Mouse (Mus musculus) liver, adult (tissue): ENCODE measurements at regions not wholly inside any gene's neighbourhood (a gene's known extent, or its start where the extent isn't known, plus 50 kb on each side); places are given as distances from the start of the nearest gene placed in this dataset.

Experiments used
- GATA4 ChIP-seq: IDR thresholded peaks from 2 replicates; pipeline ENCODE4 v1.6.1; 2014; ENCODE audit warnings: mild to moderate bottlenecking, low read length; ENCODE audit not compliant: insufficient replicate concordance

DNA sequence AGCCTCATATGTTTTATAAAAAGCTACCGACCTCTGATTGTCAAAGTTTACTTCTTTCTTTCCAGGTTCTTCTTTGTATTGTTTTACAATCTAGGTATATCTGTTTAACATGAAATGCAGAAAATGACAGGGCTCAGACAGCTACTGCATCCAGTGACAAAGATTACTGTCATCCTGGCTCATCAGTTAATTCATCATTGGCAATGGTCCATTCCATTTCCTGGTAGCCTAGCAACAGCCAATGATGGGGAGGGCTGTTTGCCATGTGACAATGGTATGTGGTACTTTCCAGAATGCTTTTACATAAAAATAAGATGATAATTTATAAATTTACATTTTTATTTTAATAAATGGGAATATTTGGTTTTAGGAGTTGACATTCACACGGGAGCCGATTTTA lies 630.9 kb downstream of the Bcl11a start:
- TF ChIP-seq GATA4: no peak

DNA sequence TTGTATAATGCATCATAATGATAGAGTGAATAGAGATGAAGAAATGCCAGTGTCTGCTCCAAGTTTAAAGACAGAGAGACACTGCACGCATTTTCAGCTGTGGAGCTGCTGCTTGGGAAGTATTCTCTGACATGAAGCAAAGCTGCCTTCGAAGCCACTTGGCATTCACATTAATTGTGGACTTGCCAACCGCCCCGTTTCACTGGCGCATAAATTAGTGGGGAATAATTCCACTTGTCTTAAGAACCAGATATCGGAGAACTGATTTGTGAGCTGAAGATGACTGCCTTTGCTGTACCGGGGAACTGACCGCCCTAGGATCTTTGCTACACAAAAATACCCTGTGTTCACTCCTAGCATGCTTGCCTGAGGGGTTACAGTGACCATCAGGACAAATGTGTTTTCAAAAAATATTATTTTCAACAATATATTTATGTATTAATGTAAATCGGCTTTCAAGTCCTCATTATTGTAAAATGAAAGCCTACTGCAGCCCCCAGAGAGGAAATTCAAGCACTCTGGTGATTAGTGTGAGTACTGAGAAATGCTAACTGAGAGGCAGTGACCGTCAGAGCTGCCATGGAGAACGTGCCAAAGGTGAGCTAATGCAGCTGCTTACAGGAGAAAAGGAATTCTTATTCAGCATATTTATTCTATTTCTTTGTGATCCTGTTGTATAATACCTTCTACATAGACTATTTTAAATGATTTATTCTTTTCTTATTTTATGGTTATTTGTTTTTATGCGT lies 638.9 kb downstream of the Bcl11a start:
- TF ChIP-seq GATA4: no peak

DNA sequence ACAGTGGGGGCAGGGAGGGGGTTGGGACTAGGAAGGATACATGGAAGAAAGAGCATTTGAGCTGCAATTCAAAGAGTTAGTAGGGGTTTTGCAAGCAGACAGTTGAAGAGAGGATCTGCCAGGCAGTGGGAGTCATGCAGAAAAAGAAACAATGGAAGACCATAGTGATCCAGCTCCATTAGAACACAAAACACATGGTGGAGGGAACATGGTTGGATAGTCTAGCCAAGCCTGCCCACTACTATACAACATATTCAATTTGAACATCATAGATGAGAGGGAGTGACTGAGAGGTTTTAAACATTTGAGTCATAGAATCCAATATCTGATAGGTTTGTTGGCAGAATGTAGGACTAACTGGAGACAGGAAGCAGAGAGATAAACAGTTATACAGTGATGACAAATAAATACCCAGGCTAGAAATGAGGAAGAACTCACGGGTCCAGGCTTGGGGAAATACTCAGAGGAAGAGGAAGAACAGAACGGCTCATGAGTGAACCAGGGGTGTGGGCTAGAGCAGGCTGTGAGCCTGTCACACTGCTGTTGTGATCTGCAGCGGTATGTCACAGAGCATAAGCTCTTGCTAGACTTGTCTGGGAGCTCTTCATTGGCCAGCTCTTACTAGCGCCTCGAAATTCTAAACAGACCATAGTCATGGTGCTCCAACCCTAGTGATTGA lies 646.5 kb downstream of the Bcl11a start:
- TF ChIP-seq GATA4: no peak

DNA sequence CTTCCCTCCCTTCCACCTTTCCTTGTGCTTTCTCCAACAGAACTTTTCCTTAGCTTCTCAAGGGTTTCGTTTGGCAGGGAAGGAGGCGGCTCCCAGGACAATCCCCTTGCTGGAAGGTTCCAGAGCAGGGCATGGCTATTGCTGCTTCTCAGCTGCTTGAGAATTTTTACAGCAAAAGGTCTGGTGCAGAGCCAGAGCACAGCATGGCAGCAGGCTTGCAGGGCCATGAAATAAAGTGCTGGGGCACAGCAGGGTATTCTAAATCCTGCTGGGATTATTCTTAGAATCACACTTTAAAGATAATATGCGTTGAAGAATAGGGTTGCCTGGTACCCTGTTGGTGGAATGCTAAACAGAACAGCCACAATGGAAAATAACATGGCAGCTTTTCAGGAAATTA lies 648.5 kb downstream of the Bcl11a start:
- no peak for TF ChIP-seq GATA4

DNA sequence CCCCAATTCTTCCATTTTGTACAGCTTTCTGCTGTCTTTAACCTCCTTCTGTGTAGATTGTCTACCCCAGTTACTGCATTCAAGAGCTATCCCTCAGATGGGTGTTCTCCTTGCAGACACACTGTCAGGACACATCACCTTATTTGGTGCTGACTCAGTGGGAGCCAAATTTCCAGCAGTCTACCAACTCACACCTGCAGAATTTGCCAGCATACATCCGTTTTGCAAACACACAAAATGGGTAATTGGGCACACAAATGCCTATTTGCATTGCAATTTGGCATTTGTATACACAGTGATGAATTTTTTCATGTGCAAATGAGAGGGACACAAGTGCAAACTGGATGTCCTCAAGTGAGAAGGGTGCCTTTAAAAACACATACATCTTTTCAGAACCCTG lies 649.5 kb downstream of the Bcl11a start:
- TF ChIP-seq GATA4: no peak

DNA sequence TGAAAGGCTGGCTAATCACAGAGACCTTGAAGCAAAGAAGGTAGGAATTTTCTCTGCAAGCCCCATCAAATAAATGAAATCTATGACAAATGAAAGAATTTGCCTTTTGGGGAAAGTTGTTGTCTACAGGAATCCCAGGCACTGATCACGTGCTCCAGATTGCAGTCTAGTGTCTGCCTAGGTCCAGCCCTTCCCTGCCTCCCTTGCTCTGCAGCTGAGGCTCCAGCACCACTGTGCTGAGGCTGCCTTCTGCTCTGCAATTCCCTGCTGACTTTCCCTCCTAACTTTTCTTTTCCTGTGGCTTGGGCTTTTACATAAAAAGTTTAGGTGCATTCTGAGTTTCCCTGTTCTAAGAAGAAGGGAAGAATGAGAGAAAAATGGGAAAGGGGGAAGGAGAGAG lies 653.6 kb downstream of the Bcl11a start:
- TF ChIP-seq GATA4: no peak

DNA sequence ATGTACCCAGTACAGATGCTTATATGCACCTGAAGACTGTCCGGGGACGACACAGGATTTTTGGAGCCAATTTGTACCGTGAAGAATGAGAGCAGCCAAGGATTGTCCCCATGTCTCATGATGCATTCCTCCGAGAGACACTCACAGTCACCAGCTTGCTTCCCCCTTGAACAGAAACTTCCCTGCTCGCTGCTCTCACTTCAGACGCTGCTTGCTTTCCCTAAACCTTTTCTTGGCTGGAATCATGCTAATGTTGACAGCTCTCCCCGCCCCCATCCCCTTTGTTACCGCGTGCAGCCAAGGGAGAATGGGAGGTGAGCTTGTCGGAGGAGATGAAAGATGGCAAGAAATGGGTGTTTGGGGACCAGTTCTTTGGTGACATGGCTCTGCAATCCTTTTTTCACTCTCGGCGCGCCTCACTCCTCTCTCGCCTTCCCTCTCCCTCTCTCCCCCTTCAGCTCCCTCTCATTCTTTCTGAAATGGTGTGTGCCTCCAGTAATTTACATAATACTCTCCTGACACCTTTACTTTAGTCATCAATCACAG lies 661.9 kb downstream of the Bcl11a start:
- TF ChIP-seq GATA4: no peak

- no peak for TF ChIP-seq GATA4
Measured at GRCm38 (mm10) chr11:24740466-24740865, 662.6 kb downstream of the Bcl11a start.

DNA sequence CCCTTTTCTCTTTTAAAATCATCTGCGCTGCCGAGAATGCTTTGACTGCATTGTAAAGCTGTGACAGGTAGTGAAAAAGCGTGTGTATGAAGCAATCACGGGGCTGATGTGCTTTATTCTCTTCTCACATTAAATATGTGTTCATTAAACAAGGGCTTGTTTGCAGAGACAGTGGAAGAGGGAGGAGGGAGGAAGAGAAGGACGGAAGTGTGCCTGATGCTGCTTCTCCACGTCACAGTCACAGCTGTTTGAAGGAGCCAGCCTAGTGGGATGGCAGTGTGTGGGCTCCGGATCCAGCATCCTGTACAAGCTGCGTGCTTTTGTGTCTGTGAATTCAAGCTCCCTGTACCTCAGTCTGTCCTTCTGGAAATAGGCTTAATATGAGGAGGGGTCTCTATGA lies 664.7 kb downstream of the Bcl11a start:
- TF ChIP-seq GATA4: no peak

DNA sequence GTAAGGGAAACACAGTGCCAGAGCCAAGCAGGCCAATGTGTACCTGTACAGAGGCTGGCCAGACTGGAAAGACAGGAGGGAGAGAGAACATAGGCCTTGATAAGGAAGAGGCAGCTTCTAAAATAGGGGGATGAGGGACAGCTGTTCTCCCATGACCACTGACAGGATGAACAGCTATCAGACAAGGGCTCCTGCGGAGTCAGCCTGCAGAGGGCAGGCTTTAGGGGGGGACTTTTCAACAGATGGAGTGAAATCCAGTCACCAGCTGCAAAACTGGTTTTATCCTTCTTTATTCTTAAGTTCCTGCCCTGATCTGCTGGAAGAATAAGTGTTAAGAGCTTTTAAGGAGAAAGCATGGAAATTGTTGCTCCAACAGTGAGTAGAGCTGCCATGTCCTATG lies 665.6 kb downstream of the Bcl11a start:
- TF ChIP-seq GATA4: no peak

DNA sequence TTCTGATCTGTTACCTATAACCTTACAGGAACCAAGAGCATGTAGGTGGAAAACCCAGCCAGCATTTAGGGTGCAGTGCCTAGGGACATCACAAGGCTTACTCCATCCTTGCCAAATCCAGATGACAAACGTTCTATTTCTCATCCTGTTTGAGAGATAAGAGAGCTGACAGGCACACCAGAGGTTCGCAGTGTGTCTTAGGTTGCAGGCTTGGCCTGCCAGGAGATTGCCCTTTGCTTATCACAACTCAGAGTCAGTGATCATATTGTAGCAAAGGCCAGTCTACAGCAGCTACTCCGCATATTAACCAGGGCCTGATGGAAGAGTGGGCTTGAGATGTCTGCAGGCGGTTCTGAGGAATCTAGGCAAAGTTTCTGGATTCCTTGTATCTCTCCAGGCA lies 668.0 kb downstream of the Bcl11a start:
- no peak for TF ChIP-seq GATA4

DNA sequence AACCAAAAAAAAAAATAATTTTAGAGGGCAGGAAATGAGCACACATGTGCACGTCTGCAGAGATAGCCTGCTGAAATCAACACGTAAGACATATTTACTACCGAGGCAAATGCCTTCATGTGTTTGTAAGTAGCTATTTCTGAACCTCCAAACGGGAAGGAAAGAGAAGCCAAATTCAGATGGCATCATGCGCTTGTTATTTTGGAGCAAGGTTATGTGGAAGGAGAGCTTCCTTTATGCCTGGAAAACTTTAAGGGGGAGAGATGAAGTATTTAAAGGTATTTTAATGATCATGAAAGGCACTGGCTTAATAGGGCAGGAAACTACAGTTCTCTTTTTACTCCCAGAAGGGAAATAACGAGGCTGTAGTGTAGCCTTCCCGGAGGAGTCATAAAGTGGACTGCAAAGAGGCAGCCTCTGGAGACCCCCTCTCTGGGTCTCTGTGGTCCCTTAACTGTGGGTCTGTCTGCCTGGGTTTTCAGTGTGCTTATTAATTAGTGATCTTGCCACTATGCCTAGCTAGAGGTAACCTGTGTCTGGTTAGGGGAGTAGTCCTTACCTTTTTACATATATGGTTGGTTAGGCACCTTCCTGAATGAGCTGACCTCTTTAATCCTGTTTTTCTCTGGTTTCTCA lies 672.4 kb downstream of the Bcl11a start:
- TF ChIP-seq GATA4: no peak

DNA sequence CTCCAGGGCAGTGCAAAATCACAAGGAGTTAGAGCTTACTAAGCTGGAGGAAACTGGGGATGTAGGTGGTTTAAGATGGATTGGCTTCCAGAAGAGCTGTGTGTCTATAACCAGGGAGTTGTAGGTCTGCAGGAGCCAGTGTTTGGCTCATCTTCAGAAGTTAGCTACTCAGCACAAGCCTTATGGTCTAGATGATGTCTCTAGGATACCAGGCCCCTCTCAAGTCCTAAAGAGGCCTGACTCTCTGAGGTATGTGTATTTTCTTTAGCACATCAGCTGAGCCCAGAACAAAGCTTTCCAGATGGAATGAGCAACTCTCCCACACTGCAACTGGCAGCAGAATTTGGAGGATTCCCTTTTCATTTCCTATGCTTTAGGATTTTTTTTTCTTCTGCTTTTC lies 680.3 kb downstream of the Bcl11a start:
- TF ChIP-seq GATA4: no peak

DNA sequence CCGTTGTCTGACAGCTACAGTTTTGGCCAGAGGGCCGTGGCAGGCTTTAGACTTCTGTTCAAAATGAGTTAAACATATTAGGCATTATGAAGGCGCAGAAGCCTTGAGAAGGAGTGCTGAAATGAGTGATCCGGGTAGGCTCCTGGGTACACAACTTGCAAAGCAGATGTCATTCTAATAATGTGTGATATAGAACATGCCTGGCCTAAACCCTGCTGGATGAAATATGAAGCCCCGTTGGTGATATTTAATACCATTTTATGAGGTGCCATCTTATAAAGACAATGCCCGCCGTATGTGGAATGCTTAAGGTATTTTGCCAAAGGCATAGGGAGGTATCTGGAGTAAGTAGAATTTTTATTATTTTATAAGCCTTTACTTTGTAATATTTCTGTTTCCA lies 705.6 kb downstream of the Bcl11a start:
- no peak for TF ChIP-seq GATA4

DNA sequence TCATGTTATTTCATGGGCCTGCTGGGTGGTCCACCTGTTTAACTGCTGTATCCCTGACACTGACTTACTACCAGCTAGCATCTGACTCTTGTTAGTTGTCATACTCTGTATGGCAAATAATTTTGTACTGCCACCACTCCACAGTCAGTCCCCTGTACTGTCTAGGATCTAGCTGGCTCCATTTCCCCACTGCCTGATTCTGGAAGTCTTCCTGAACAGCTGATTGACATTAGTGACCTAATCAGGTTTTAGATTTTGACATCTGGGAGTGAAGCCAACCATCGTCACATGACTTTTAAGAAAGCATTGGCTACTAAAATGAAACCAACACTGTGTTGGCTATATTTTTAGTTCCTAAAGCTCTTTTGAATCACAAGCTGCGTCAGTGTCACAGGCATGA lies 711.3 kb downstream of the Bcl11a start:
- TF ChIP-seq GATA4: no peak
